Mouse (Mus musculus): ENCODE results near the gene Plac1.
A peak's percentile ranks its signal among the peaks of the same experiment; 100 is the strongest.
"Not testable (repeated sequence)": the region's sequence is repeated elsewhere in the genome, so short reads cannot be mapped to it uniquely, and the experiment has no call there.

The Plac1 gene

GRCm38 (mm10) chrX:53240011-53240410 is at the start of gene Plac1:
TSS of gene Plac1 (minus strand) at chrX:53240111.
- no peak for DNase-seq (ENCODE audit: low read depth)

- DNase-seq (ENCODE audit: low read depth), result no peak
Measured at GRCm38 (mm10) chrX:53287924-53288323, 48.0 kb upstream of the Plac1 start.

GRCm38 (mm10) chrX:53273124-53273523 is 33.2 kb upstream of the Plac1 start, which contains the start of gene Fam122c:
TSS of gene Fam122c (plus strand) at chrX:53273424.
- DNase-seq (ENCODE audit: low read depth), result no peak

GRCm38 (mm10) chrX:53271628-53272027 is 31.7 kb upstream of the Plac1 start:
- not testable (repeated sequence) for DNase-seq (ENCODE audit: low read depth)

- no peak for DNase-seq (ENCODE audit: low read depth)
Measured at GRCm38 (mm10) chrX:53270063-53270432, 30.1 kb upstream of the Plac1 start.

- peak; percentile 80 for DNase-seq (ENCODE audit: low read depth)
Measured at GRCm38 (mm10) chrX:53269289-53270062, 29.6 kb upstream of the Plac1 start, which contains the start of gene Fam122b. TSS of gene Fam122b (minus strand) at chrX:53269805.

GRCm38 (mm10) chrX:53268856-53269255 is 28.9 kb upstream of the Plac1 start:
- peak; percentile 37 for DNase-seq (ENCODE audit: low read depth)

- DNase-seq (ENCODE audit: low read depth), result no peak
Measured at GRCm38 (mm10) chrX:53266186-53266585, 26.3 kb upstream of the Plac1 start.

- DNase-seq (ENCODE audit: low read depth), result no peak
Measured at GRCm38 (mm10) chrX:53255195-53255594, 15.3 kb upstream of the Plac1 start.

GRCm38 (mm10) chrX:53237971-53238370 is 1.9 kb downstream of the Plac1 start:
- DNase-seq (ENCODE audit: low read depth), result no peak

- no peak for DNase-seq (ENCODE audit: low read depth)
Measured at GRCm38 (mm10) chrX:53236404-53236803, 3.5 kb downstream of the Plac1 start.

GRCm38 (mm10) chrX:53233689-53234088 is 6.2 kb downstream of the Plac1 start:
- no peak for DNase-seq (ENCODE audit: low read depth)

GRCm38 (mm10) chrX:53231965-53232364 is 7.9 kb downstream of the Plac1 start:
- DNase-seq (ENCODE audit: low read depth), result no peak

GRCm38 (mm10) chrX:53224353-53224944 is 15.5 kb downstream of the Plac1 start:
- no peak for DNase-seq (ENCODE audit: low read depth)

- no peak for DNase-seq (ENCODE audit: low read depth)
Measured at GRCm38 (mm10) chrX:53220855-53221254, 19.1 kb downstream of the Plac1 start.

GRCm38 (mm10) chrX:53214557-53215229 is 25.2 kb downstream of the Plac1 start:
- DNase-seq (ENCODE audit: low read depth), result no peak

- DNase-seq (ENCODE audit: low read depth), result no peak
Measured at GRCm38 (mm10) chrX:53213838-53214237, 26.1 kb downstream of the Plac1 start.

GRCm38 (mm10) chrX:53212485-53212884 is 27.4 kb downstream of the Plac1 start:
- no peak for DNase-seq (ENCODE audit: low read depth)

- DNase-seq (ENCODE audit: low read depth), result no peak
Measured at GRCm38 (mm10) chrX:53211756-53212483, 28.0 kb downstream of the Plac1 start.

GRCm38 (mm10) chrX:53209431-53209830 is 30.5 kb downstream of the Plac1 start:
- no peak for DNase-seq (ENCODE audit: low read depth)

- DNase-seq (ENCODE audit: low read depth), result no peak
Measured at GRCm38 (mm10) chrX:53204690-53205311, 35.1 kb downstream of the Plac1 start.

GRCm38 (mm10) chrX:53201616-53202015 is 38.3 kb downstream of the Plac1 start:
- no peak for DNase-seq (ENCODE audit: low read depth)

Data from c-Kit-positive CD71-positive TER-119-negative erythroid progenitor cells, embryonic 14.5 days (primary cell).